Mouse (Mus musculus): Measurements from ENCODE around the gene Slc16a3. TPM values are rescaled to one million over a fixed set of nuclear protein-coding genes. Genes with fewer than 3 reads are reported as not detected.

The Slc16a3 gene
- polyA plus RNA-seq, 1 experiment from 2014 or later: 15.7 TPM

DNA sequence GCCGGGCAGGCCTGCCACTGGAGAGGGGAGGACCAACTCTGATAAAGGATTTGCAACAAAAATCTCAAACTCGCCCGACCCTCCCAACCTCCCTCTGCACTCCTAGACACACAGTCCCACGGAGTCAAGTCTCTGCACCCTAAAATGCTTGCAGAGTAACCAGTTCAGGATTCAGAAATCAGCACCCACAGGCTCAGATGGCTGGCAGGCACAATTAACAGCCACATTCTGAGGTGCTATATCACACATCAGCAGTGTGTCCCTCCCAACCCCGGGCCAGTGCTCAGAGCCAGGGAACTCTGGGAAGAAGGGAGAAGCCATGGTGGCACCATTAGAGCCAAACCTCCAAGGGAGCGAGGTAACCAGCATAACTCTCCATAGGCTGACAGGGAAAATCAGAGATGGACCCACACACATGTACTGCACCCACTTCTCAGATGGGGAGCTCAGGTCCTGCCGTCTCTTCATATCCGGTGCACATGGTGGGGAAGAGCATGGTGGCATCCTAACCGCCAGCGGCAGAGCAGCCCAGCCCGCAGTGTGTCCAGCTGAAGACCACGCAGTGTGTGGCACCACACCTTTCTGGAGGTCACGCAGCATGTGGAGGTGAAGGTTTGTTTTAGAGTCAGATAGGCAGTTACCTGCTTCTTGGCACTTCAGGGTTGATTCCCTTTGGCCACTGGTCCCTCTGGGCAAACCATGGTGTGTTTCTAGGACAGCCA lies 13.9 kb downstream of the Slc16a3 start:
- ATAC-seq: no peak

DNA sequence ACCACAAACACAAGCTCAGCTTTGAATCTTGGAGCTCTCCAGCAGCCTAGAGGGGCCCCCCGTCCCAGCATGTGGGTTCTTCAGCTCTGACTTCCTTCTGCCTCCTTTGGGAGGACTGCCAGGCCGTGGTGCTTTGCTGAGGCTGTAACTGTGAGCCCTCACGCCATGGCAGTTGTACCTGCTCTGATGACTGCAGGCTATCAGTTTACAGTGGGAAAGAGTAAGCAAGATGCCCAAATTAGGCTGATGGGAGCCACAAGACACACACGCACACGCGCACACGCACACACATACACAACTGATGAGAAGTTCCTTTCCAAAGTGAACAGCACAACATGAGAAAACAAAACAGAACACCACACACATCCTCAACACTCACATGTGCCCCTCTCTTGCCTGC lies 14.6 kb downstream of the Slc16a3 start:
- Histone ChIP-seq H3K36me3 (ENCODE audit: poor library complexity, severe bottlenecking) (peaks cover 99% of the 10 kb centered on the region), H3K4me3 (no peak overlapping the region), H3K27ac (no peak overlapping the region), H3K9ac (no peak overlapping the region), H3K27me3 (no peaks in the 10 kb centered on the region), H3K4me1 (peaks cover 9% of the 10 kb centered on the region), H3K9me3 (replicated peaks) (no peaks in the 10 kb centered on the region), H3K4me2 (no peak overlapping the region)
- 89% methylated on average over 7 of the region's 7 CpGs for WGBS
- no peak for ATAC-seq

More for the DNA sequence above, 13.9 kb downstream of the Slc16a3 start:
- peaks cover 9% of the 10 kb centered on the region for H3K4me1 ChIP-seq
- no peaks in the 10 kb centered on the region for H3K27me3 ChIP-seq
- no peaks in the 10 kb centered on the region for H3K9me3 ChIP-seq (replicated peaks)
- peaks cover 98% of the 10 kb centered on the region for H3K36me3 ChIP-seq (ENCODE audit: poor library complexity, severe bottlenecking)
- 95% methylated on average over 13 of the region's 13 CpGs for WGBS
- no peak overlapping the region for H3K4me2 ChIP-seq
- H3K4me3 ChIP-seq: no peak overlapping the region
- no peak overlapping the region for H3K27ac ChIP-seq
- H3K9ac ChIP-seq: no peak overlapping the region

GRCm38 (mm10) chr11:120964195-120965157 lies 16.2 kb downstream of the Slc16a3 start:
- no peaks in the 10 kb centered on the region for H3K9me3 ChIP-seq (replicated peaks)
- H3K36me3 ChIP-seq (ENCODE audit: poor library complexity, severe bottlenecking): peaks cover 99% of the 10 kb centered on the region
- no peak overlapping the region for H3K9ac ChIP-seq
- no peak overlapping the region for H3K4me3 ChIP-seq
- peaks cover 9% of the 10 kb centered on the region for H3K4me1 ChIP-seq
- WGBS: 76% methylated on average over 10 of the region's 10 CpGs
- H3K27me3 ChIP-seq: no peaks in the 10 kb centered on the region
- no peak overlapping the region for H3K27ac ChIP-seq
- no peak overlapping the region for H3K4me2 ChIP-seq
- ATAC-seq: no peak

DNA sequence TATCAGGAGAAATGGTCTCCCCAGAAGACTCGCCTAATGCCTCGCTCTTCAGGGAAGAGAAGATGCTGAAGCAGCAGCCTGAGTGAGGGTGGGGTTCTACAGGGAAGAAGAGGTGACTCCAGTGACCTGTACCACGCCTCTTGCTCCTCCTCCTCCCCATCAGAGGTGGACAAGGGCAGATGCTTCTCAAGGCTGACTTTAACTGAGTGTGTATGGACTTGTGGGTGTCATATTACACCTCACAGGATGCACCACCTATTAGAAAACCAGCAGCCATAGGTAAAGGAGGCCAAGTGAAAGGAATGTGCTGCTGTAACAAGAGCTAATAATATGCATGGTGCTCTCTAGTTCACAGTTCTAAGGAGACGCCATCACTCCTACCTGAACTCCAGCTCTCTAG lies 17.3 kb downstream of the Slc16a3 start:
- Histone ChIP-seq H3K4me2 (no peak overlapping the region), H3K9me3 (replicated peaks) (no peaks in the 10 kb centered on the region), H3K36me3 (ENCODE audit: poor library complexity, severe bottlenecking) (peaks cover 99% of the 10 kb centered on the region), H3K4me3 (no peak overlapping the region), H3K4me1 (peaks cover 9% of the 10 kb centered on the region), H3K9ac (no peak overlapping the region), H3K27ac (no peak overlapping the region), H3K27me3 (no peaks in the 10 kb centered on the region)
- WGBS: 95% methylated on average over 4 of the region's 4 CpGs
- ATAC-seq: no peak

DNA sequence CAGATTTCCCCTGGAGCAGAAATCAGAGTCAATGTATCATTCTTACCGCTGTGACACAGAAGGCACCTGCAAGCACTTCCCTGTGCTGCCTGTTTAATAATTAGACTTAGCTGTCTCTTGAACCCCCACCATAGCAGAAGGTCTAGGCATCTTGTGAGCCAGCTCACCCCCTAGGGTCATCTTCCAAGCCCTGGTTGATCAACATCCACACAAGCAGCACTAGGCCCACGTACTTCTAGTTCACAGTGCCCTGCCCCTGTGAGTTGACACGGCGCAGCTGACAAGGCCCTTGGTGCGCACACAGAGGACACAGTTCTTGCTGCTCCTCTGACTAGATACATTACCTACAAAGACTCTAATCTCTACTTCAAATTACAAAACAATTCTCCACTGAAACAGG lies 21.5 kb downstream of the Slc16a3 start:
- H3K4me3 ChIP-seq: no peak overlapping the region
- H3K36me3 ChIP-seq (ENCODE audit: poor library complexity, severe bottlenecking): peaks cover 100% of the 10 kb centered on the region
- no peaks in the 10 kb centered on the region for H3K27me3 ChIP-seq
- H3K9me3 ChIP-seq (replicated peaks): no peaks in the 10 kb centered on the region
- no peak overlapping the region for H3K4me2 ChIP-seq
- no peak overlapping the region for H3K27ac ChIP-seq
- 94% methylated on average over 5 of the region's 5 CpGs for WGBS
- ATAC-seq: no peak
- H3K9ac ChIP-seq: no peak overlapping the region
- H3K4me1 ChIP-seq: peaks cover 5% of the 10 kb centered on the region

- ATAC-seq: no peak
- Histone ChIP-seq H3K4me1 (no peaks in the 10 kb centered on the region), H3K36me3 (ENCODE audit: poor library complexity, severe bottlenecking) (peaks cover 100% of the 10 kb centered on the region), H3K4me2 (no peak overlapping the region), H3K27me3 (no peaks in the 10 kb centered on the region), H3K9me3 (replicated peaks) (no peaks in the 10 kb centered on the region), H3K9ac (no peak overlapping the region), H3K27ac (no peak overlapping the region), H3K4me3 (no peak overlapping the region)
- WGBS: 90% methylated on average over 5 of the region's 5 CpGs
These were observed 23.0 kb downstream of the Slc16a3 start for GRCm38 (mm10) chr11:120971237-120971636.

DNA sequence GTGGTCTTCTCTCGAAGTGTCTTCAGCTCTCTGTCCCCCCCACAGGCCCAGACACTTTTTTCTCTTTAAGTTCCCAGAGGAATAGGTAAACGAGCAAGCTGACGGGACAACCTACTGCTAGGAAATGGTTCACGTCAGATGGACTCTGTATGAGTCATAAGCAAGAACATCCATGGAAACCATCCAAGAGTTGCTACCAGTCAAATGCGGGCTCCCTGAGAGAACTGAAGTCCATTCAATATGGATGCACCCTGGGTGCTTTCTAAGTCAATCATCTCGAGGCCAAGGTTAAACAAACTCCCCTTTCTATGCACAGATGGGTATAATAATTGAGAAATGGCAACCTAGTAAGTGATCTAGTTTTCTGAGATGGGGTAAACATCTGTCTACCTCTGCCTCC lies 25.0 kb downstream of the Slc16a3 start:
- no peak overlapping the region for H3K4me3 ChIP-seq
- no peak overlapping the region for H3K4me2 ChIP-seq
- no peaks in the 10 kb centered on the region for H3K9me3 ChIP-seq (replicated peaks)
- peaks cover 98% of the 10 kb centered on the region for H3K36me3 ChIP-seq (ENCODE audit: poor library complexity, severe bottlenecking)
- H3K27me3 ChIP-seq: no peaks in the 10 kb centered on the region
- WGBS: 87% methylated on average over 6 of the region's 6 CpGs
- H3K4me1 ChIP-seq: no peaks in the 10 kb centered on the region
- H3K27ac ChIP-seq: no peak overlapping the region
- H3K9ac ChIP-seq: no peak overlapping the region
- no peak for ATAC-seq

DNA sequence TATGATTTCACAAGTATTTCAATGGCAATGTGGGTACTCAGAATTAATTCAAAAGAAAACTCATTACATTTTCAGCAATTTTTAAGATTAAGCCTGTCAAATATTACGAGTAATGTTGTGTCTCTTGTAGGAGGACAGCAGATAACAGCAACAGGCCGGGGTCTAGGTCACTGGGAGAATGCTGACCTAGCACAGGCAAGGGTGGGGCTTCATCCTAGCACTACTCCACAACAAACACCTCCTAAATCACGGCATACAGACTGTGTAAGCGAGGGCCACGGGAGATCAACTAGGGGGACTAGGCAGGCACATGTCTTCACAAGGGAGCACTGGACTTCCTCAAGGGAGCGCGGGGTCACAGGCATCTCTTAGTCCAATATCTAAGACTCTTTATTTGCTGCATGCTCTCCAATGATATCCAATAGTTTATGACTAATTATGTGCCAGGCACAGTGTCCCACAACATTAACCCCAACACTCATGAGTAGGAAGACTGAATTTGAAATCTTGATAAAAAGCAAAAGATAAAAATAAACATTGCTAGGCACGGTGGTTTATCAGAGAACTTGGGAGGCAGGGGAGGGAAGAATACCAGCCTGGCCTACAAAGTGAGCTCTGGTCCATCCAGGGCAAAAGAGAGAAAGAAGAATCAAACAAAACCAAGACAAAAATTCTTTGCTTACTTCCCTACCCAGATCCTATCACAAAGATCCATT lies 31.6 kb downstream of the Slc16a3 start:
- no peaks in the 10 kb centered on the region for H3K9me3 ChIP-seq (replicated peaks)
- no peak overlapping the region for H3K9ac ChIP-seq
- H3K4me1 ChIP-seq: no peaks in the 10 kb centered on the region
- no peak for ATAC-seq
- peaks cover 89% of the 10 kb centered on the region for H3K36me3 ChIP-seq (ENCODE audit: poor library complexity, severe bottlenecking)
- H3K4me3 ChIP-seq: no peak overlapping the region
- H3K27me3 ChIP-seq: no peaks in the 10 kb centered on the region
- no peak overlapping the region for H3K27ac ChIP-seq
- no peak overlapping the region for H3K4me2 ChIP-seq
- WGBS: 89% methylated on average over 8 of the region's 8 CpGs

GRCm38 (mm10) chr11:120980427-120981035 lies 32.3 kb downstream of the Slc16a3 start:
- Histone ChIP-seq H3K27ac (no peak overlapping the region), H3K4me2 (no peak overlapping the region), H3K9me3 (replicated peaks) (no peaks in the 10 kb centered on the region), H3K4me3 (no peak overlapping the region), H3K4me1 (no peaks in the 10 kb centered on the region), H3K9ac (no peak overlapping the region), H3K36me3 (ENCODE audit: poor library complexity, severe bottlenecking) (peaks cover 88% of the 10 kb centered on the region), H3K27me3 (no peaks in the 10 kb centered on the region)
- ATAC-seq: no peak
- 89% methylated on average over 9 of the region's 9 CpGs for WGBS

DNA sequence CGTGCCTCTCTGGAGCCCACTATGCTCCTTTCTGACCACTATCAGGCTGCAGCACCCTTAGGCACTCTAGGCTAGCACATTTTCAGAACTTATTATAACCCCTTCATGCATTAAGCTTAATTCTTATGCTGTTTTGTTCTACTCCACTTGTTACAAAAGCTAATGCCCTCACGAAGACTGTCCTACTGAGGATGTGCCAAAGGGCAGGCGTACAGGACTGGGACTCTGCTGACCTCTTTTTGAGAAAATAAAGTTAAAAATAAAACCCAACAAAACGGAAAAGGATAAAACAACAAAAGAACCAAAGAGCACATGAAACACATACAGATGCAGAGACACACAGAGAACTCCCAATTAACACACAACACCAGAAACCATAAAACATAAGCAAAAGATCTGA lies 33.4 kb downstream of the Slc16a3 start:
- H3K27me3 ChIP-seq: no peaks in the 10 kb centered on the region
- H3K4me1 ChIP-seq: no peaks in the 10 kb centered on the region
- no peak overlapping the region for H3K4me3 ChIP-seq
- H3K9me3 ChIP-seq (replicated peaks): no peaks in the 10 kb centered on the region
- H3K4me2 ChIP-seq: no peak overlapping the region
- no peak for ATAC-seq
- peaks cover 87% of the 10 kb centered on the region for H3K36me3 ChIP-seq (ENCODE audit: poor library complexity, severe bottlenecking)
- no peak overlapping the region for H3K9ac ChIP-seq
- H3K27ac ChIP-seq: no peak overlapping the region
- 87% methylated on average over 4 of the region's 4 CpGs for WGBS

DNA sequence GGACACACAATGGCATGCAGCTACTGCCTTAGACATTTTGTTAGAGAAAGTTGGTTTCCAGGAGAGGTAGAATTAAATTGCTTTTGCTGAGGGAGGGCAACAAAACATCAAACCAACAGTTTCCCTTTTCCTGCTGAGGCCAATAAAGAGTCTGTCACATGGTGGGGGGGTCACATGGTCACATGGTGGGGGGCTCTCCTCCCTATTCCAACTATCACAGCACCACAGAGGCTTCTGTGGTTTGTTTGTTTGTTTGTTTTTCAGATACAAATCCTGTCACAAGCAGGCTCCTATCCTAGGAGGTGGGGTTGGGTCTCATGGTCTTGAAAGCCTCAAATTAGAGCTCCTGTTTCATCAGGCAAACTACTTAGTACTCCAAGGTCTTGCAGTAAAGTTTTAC lies 34.2 kb downstream of the Slc16a3 start:
- H3K9me3 ChIP-seq (replicated peaks): no peaks in the 10 kb centered on the region
- peaks cover 6% of the 10 kb centered on the region; the same call in 1 of the 2 replicates for H3K4me1 ChIP-seq
- no peaks in the 10 kb centered on the region for H3K27me3 ChIP-seq
- no peak overlapping the region for H3K9ac ChIP-seq
- peaks cover 86% of the 10 kb centered on the region for H3K36me3 ChIP-seq (ENCODE audit: poor library complexity, severe bottlenecking)
- no peak overlapping the region for H3K4me2 ChIP-seq
- H3K27ac ChIP-seq: no peak overlapping the region
- no peak overlapping the region for H3K4me3 ChIP-seq
- ATAC-seq: no peak
